Mouse (Mus musculus) forebrain, postnatal 0 days (tissue): ENCODE measurements at regions not wholly inside any gene's neighbourhood (a gene's known extent, or its start where the extent isn't known, plus 50 kb on each side); places are given as distances from the start of the nearest gene placed in this dataset.

Experiments
- ATAC-seq: fragments of 200-750 bp; cut with Nextera tagmentation; 2 replicates; pipeline ENCODE4 v1.8.0; 2017; ENCODE audit warnings: mild to moderate bottlenecking, moderate library complexity
- DNase-seq: peaks from one replicate; pipeline ENCODE4 v3.0.0-alpha.2; 2015
- H3K27ac ChIP-seq: fragments of 300-500 bp; sonication (generic); 2 replicates; pipeline ENCODE4 v1.5.1; 2014; ENCODE audit warnings: low read depth, mild to moderate bottlenecking, antibody characterized with exemption, low read length, moderate library complexity, mixed read lengths
- H3K27me3 ChIP-seq: fragments of 300-500 bp; sonication (generic); 2 replicates; pipeline ENCODE4 v1.6.1; 2014; ENCODE audit warnings: mild to moderate bottlenecking, low read length, mixed read lengths; ENCODE audit not compliant: insufficient read depth
- H3K36me3 ChIP-seq: fragments of 300-500 bp; sonication (generic); 2 replicates; pipeline ENCODE4 v1.6.1; 2014; ENCODE audit warnings: mild to moderate bottlenecking, moderate library complexity; ENCODE audit not compliant: insufficient read depth
- H3K4me1 ChIP-seq: fragments of 300-500 bp; sonication (generic); 2 replicates; pipeline ENCODE4 v1.6.1; 2014; ENCODE audit warnings: antibody characterized with exemption; ENCODE audit not compliant: insufficient read depth
- H3K4me2 ChIP-seq: fragments of 300-500 bp; sonication (generic); 2 replicates; pipeline ENCODE4 v1.6.1; 2014; ENCODE audit warnings: low read depth, mild to moderate bottlenecking, moderate library complexity
- H3K4me3 ChIP-seq: fragments of 300-500 bp; sonication (generic); 2 replicates; pipeline ENCODE4 v1.5.1; 2014; ENCODE audit warnings: low read depth, low read length, mixed read lengths
- H3K9ac ChIP-seq: fragments of 300-500 bp; sonication (generic); 2 replicates; pipeline ENCODE4 v1.6.1; 2014; ENCODE audit warnings: mild to moderate bottlenecking
- H3K9me3 ChIP-seq: fragments of 300-500 bp; sonication (generic); 2 replicates; pipeline ENCODE4 v1.6.1; 2016; ENCODE audit warnings: low read length
- CTCF ChIP-seq: sonication (generic); IDR thresholded peaks from 2 replicates; pipeline ENCODE4 v1.5.1; 2016; ENCODE audit warnings: antibody characterized with exemption, control low read depth, low read depth
- WGBS: fragments of 180-500 bp; shearing (Covaris S2); extraction: QIAGEN DNeasy Blood & Tissue Kit; methylation state at CpG from one replicate; pipeline ENCODE4 v1.1.7; 2014; 5-methylcytosine and 5-hydroxymethylcytosine counted together

DNA sequence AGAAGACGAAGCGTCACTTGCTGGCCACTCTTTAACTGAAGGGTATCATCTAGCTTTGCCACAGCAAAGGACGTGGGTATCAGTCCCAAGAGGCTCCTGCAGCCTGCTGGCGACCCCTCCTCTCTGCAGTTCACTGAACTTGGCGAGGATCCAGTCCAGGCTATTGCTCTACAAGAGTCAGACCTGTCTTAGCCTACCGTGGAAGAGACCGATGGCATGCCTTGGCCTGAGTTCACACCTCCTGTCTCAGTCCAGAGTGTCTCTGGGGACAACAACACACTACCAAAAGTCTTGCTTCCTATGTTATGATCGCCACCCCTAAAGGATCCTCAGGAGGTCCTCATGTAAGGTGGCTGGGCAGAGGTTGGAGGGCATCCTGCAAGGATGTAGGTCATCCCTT lies 100.2 kb downstream of the Duxbl3 start:
- TF ChIP-seq CTCF: no peak
- H3K4me1 ChIP-seq: no peaks in the 10 kb centered on the region
- no peaks in the 10 kb centered on the region for H3K36me3 ChIP-seq
- H3K4me2 ChIP-seq: no peak overlapping the region
- no peaks in the 10 kb centered on the region for H3K27me3 ChIP-seq
- H3K9me3 ChIP-seq: no peaks in the 10 kb centered on the region
- no peak overlapping the region for H3K27ac ChIP-seq
- DNase-seq (no peak), ATAC-seq (no peak)
- no peak overlapping the region for H3K4me3 ChIP-seq
- WGBS: 83% methylated on average over 8 of the region's 8 CpGs
- H3K9ac ChIP-seq: no peak overlapping the region

DNA sequence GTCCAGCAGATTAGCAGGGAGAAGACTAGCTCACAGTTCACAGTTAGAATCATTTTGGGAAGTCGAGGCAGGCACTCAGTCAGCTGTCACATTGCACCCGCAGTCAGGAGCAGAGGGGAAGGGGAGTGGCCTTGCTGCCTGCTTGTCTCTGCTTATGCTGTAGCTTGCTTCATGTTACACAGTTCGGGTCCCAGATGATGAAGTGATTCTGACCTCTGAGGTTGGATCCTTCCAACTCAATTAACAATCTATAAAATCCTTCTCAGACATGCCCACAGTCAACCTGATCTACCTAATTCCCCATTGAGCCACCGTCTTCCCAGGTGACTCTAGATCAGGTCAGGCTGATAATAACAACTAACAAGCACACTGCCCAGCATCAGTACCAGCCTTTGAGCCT lies 102.3 kb downstream of the Duxbl3 start:
- H3K9ac ChIP-seq: no peak overlapping the region
- 82% methylated on average over 4 of the region's 4 CpGs for WGBS
- H3K27me3 ChIP-seq: no peaks in the 10 kb centered on the region

DNA sequence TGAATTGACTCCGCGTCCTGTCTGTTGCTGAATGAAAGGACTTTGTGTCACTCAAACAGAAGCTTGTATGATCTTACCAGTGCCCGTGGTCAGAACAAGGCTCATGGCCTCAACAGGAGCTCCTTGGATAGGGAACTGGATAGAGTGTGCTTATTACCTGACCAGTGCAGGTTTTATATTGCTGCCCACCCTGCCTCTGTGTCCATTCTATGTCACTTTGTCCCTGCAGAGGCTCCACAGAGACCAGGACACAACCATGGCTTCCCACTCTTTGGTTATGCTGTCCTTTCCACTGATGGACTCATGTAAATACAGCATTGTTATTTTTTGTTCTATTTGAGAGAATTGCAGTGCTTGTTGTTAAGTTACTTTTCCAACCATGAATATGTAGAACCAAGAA lies 103.4 kb downstream of the Duxbl3 start:
- TF ChIP-seq CTCF: no peak
- 96% methylated on average over 3 of the region's 3 CpGs for WGBS
- Histone ChIP-seq H3K9ac (no peak overlapping the region), H3K36me3 (no peaks in the 10 kb centered on the region), H3K27me3 (no peaks in the 10 kb centered on the region), H3K27ac (no peak overlapping the region), H3K4me3 (no peak overlapping the region), H3K4me2 (no peak overlapping the region), H3K9me3 (no peaks in the 10 kb centered on the region), H3K4me1 (no peaks in the 10 kb centered on the region)
- no peak for DNase-seq
- no peak for ATAC-seq

More for the DNA sequence above, 102.3 kb downstream of the Duxbl3 start:
- TF ChIP-seq CTCF: no peak
- Histone ChIP-seq H3K36me3 (no peaks in the 10 kb centered on the region), H3K4me2 (no peak overlapping the region), H3K4me3 (no peak overlapping the region), H3K4me1 (no peaks in the 10 kb centered on the region), H3K27ac (no peak overlapping the region), H3K9me3 (no peaks in the 10 kb centered on the region)
- DNase-seq (no peak), ATAC-seq (no peak)
